Mouse (Mus musculus): ENCODE measurements at regions not wholly inside any gene's neighbourhood (a gene's known extent, or its start where the extent isn't known, plus 50 kb on each side); places are given as distances from the start of the nearest gene placed in this dataset.

DNA sequence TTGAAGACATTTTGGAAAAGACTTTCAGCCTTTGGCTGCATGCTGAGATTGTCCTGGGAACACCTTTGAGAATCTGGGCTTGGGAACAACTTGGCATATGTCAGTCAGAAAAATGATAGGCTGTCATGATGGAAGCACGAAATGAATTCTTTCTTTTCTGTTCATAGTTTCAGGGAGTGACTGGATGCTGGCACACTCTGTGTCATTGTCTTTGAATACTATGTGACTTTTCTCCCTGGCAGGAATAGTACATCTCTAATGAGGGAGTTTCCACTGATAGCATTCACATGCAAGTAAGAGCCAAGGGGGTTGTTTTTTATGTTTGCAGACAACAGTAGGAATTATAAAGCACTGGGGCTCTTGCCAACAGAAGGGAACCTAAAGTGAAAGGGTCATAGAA is 177.9 kb downstream of the Rassf9 start:
- H3K4me1 ChIP-seq, result no peaks in the 10 kb centered on the region
- H3K9ac ChIP-seq, result no peak overlapping the region
- H3K27ac ChIP-seq, result no peak overlapping the region
- H3K27me3 ChIP-seq, result no peaks in the 10 kb centered on the region
- no peaks in the 10 kb centered on the region for H3K36me3 ChIP-seq
- no peak for ATAC-seq (ENCODE audit: insufficient number of reproducible peaks, low FRiP score, low TSS enrichment, low read depth)
- no peak overlapping the region for H3K4me3 ChIP-seq
- WGBS, result 59% methylated on average over 1 of the region's 1 CpGs
- no peak overlapping the region for H3K4me2 ChIP-seq
- no peaks in the 10 kb centered on the region for H3K9me3 ChIP-seq

DNA sequence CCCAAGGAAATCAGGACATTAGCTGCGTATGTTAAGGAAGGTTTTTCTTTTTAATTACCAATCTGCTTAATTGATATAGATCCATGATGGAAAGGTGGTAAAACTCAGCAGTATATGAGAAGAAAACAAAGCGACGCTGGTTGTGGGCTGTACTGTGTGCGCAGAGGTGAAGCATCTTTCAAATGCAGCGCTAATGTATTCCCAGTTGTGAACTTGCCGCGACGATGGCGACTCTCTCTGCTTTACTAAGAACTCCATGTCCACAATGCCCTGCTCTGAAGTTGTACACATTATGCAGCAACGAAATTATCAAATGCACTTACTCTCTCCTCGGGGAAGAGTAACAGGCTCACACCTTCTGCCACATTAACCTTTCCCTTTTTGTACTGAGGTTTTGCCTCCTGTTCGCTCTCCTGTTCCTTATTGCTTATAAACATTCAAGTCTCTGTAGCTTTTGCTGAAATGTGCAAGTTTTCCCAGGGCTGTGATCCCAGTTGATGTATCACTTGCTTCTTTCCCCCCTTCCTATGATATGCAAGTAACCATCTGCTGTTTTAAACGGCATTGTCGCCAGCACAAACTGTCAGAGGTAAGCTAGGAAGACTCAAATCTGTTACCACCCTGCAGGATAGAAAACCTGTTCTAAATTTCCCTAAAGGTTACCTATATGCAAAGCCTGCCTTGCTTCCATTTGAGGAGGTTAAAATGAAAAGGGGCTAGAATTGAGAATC is 174.8 kb downstream of the Rassf9 start:
- H3K27me3 ChIP-seq, result no peaks in the 10 kb centered on the region
- H3K9me3 ChIP-seq, result no peaks in the 10 kb centered on the region
- no peak overlapping the region for H3K9ac ChIP-seq
- no peaks in the 10 kb centered on the region for H3K4me1 ChIP-seq
- no peak for ATAC-seq (ENCODE audit: insufficient number of reproducible peaks, low FRiP score, low TSS enrichment, low read depth)
- 73% methylated on average over 14 of the region's 14 CpGs for WGBS
- no peak overlapping the region for H3K4me2 ChIP-seq
- H3K36me3 ChIP-seq, result no peaks in the 10 kb centered on the region
- H3K27ac ChIP-seq, result no peak overlapping the region
- no peak overlapping the region for H3K4me3 ChIP-seq

DNA sequence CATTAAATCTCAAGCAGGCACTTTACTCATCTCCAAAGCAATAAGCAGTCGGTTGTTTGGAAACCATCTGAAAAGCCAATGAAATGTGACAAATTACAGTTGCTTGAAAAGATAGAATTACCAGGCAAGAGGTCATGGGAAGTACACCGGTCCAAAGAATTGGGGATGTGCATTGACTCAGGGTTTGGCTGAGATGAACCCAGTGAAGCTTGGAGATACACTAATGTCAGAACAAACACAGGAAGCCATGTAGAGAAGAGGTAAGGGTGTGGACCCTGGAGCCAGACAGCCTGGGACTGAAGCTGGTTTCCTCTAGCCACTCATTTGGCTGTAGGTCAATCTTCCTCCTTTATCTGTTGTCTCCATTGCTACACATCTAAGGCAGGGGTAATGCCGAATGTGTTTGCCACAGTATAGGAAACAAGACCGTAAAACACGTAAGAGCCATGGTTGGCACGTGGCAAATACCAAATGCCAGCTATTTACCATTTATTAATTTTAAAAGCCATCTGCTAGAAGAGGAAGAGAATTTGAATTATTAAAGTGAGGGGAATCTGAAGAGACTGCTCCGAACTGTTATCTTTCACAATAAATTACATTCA is 173.9 kb downstream of the Rassf9 start:
- no peak for ATAC-seq (ENCODE audit: insufficient number of reproducible peaks, low FRiP score, low TSS enrichment, low read depth)
- Histone ChIP-seq H3K27ac (no peak overlapping the region), H3K27me3 (no peaks in the 10 kb centered on the region), H3K4me1 (no peaks in the 10 kb centered on the region), H3K4me3 (no peak overlapping the region), H3K9ac (no peak overlapping the region), H3K4me2 (no peak overlapping the region), H3K9me3 (no peaks in the 10 kb centered on the region), H3K36me3 (no peaks in the 10 kb centered on the region)
- 70% methylated on average over 7 of the region's 7 CpGs for WGBS

DNA sequence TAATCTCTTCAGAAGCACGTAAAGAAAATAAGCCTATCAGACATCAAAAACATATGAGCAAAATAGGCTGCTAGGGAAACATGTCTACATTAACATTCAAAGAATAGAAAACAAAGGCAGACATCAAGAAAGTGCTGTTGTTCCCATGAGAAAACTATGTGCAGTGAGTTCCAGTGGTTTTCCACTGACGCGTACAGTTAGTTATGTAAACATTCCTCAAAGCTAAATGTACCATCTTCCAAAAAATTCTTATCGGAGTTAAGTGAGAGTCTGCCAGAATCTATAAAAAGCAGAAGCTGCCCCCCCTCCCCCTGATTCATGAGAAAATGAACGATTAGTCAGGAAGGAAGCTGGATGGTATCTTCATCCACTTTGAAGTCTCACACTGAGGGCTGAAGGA is 155.3 kb downstream of the Rassf9 start:
- Histone ChIP-seq H3K4me3 (no peak overlapping the region), H3K27me3 (no peaks in the 10 kb centered on the region), H3K9me3 (no peaks in the 10 kb centered on the region), H3K36me3 (no peaks in the 10 kb centered on the region), H3K9ac (no peak overlapping the region), H3K4me1 (no peaks in the 10 kb centered on the region), H3K27ac (no peak overlapping the region), H3K4me2 (no peak overlapping the region)
- no peak for ATAC-seq (ENCODE audit: insufficient number of reproducible peaks, low FRiP score, low TSS enrichment, low read depth)
- WGBS, result 50% methylated on average over 5 of the region's 5 CpGs

DNA sequence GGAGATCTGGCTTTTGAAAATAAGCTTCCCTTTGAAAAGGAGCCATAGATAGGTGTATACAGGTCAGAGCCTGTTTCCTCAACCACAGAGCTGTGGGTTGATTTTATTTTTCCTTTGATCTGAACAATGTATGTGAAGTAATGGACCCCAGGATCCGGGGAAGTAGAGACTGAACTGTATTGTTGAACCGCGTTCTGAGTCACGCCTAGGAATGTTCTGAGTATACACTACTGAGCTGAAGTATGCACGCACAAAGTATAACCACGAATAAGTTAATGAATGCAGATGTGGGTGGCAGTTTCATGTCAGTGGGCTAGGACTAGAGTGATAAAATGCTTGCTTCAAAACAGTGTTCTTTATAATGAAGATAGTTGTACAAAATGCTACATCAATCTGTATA is 147.7 kb downstream of the Rassf9 start:
- Histone ChIP-seq H3K27me3 (no peaks in the 10 kb centered on the region), H3K36me3 (no peaks in the 10 kb centered on the region), H3K4me3 (no peak overlapping the region), H3K4me2 (no peak overlapping the region), H3K4me1 (no peaks in the 10 kb centered on the region), H3K27ac (no peak overlapping the region), H3K9me3 (no peaks in the 10 kb centered on the region), H3K9ac (no peak overlapping the region)
- 46% methylated on average over 6 of the region's 6 CpGs for WGBS
- no peak for ATAC-seq (ENCODE audit: insufficient number of reproducible peaks, low FRiP score, low TSS enrichment, low read depth)

DNA sequence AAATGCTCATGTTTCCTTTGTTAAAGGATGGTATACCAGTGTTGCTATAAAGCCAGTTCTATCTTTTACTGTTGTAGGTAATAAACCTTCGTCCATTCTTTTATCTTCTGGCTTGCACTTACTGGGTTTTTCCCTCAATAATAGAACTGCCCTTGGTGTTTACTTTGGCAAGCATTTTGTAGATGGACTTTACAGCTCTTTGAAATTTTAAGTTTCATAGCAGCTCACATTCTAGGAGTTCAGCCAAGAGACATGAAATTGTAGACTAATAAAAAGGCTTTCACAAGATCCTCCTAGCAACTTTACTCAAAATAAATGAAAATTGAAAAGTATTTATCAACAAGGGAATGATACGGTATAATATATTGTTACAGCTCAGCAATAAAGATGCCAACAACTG is 124.5 kb downstream of the Rassf9 start:
- H3K4me3 ChIP-seq, result no peak overlapping the region
- H3K36me3 ChIP-seq, result no peaks in the 10 kb centered on the region
- WGBS, result 52% methylated on average over 2 of the region's 2 CpGs
- H3K4me1 ChIP-seq, result no peaks in the 10 kb centered on the region
- H3K27me3 ChIP-seq, result no peaks in the 10 kb centered on the region
- no peak for ATAC-seq (ENCODE audit: insufficient number of reproducible peaks, low FRiP score, low TSS enrichment, low read depth)
- no peaks in the 10 kb centered on the region for H3K9me3 ChIP-seq
- no peak overlapping the region for H3K27ac ChIP-seq
- H3K4me2 ChIP-seq, result no peak overlapping the region
- H3K9ac ChIP-seq, result no peak overlapping the region

DNA sequence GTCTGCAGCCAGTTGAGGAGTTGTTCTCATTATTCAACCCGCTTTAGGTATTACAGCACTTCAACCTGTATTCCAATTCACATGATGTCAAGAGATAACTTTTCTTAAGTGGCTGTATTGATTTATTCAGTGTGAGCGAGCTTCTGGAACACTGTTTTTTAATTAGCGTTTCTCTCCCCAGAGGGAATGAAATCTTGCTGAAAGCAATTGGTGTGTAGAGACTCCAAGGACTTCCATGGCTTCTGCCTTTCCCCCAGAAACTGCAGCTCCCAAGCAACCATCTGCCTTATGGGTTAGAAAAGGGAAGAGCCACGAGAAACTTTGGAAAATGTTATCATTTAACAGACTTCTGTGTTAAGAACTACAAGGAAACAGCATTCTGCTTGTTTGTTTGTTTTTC is 121.4 kb downstream of the Rassf9 start:
- Histone ChIP-seq H3K4me1 (no peaks in the 10 kb centered on the region), H3K27me3 (no peaks in the 10 kb centered on the region), H3K36me3 (no peaks in the 10 kb centered on the region), H3K9ac (no peak overlapping the region), H3K9me3 (no peaks in the 10 kb centered on the region), H3K27ac (no peak overlapping the region), H3K4me3 (no peak overlapping the region), H3K4me2 (no peak overlapping the region)
- no peak for ATAC-seq (ENCODE audit: insufficient number of reproducible peaks, low FRiP score, low TSS enrichment, low read depth)
- 82% methylated on average over 4 of the region's 4 CpGs for whole genome bisulfite sequencing

DNA sequence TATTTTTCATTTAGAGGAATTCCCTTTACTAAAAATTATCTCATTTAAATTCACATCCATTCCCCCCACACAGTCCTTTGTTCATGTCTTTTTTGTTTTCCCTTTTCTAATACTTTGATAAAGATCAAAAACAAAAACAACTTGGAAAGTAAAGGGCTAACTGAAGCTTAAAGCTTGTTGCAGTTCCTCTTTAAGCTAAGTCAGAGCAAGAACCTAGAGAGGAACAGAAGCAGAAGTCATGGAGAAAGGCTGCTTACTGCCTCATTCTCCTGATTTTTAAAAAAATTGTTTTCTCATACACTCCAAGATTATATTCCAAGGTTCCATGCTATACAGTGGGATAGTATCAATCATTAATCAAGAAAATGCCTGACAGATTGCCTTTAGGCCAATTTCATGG is 116.6 kb downstream of the Rassf9 start:
- Histone ChIP-seq H3K9me3 (no peaks in the 10 kb centered on the region), H3K27ac (no peak overlapping the region), H3K4me3 (no peak overlapping the region), H3K27me3 (no peaks in the 10 kb centered on the region), H3K9ac (no peak overlapping the region), H3K4me2 (no peak overlapping the region), H3K4me1 (no peaks in the 10 kb centered on the region), H3K36me3 (no peaks in the 10 kb centered on the region)
- ATAC-seq (ENCODE audit: insufficient number of reproducible peaks, low FRiP score, low TSS enrichment, low read depth), result no peak

DNA sequence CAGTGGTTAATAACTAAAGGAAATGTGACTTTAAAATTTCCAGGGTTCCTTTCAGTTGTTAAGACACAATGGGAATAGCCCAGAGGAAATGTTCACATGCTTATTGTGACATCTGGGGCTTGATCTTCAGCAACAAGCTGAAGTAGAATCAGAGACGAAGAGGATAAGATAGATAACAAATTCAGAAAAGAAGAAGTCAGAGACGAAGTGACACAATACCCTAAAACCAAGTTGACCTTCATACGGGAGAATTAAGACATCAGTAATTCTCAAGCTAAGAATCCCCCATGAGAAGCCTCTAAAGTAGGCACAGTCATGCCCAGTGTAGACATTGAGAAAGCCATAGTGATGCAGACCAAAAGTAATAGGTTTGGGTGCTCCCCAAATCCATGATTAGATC is 111.9 kb downstream of the Rassf9 start:
- no peak for ATAC-seq (ENCODE audit: insufficient number of reproducible peaks, low FRiP score, low TSS enrichment, low read depth)
- no peaks in the 10 kb centered on the region for H3K4me1 ChIP-seq
- no peak overlapping the region for H3K9ac ChIP-seq
- no peak overlapping the region for H3K27ac ChIP-seq
- H3K9me3 ChIP-seq, result no peaks in the 10 kb centered on the region
- H3K4me2 ChIP-seq, result no peak overlapping the region
- H3K36me3 ChIP-seq, result no peaks in the 10 kb centered on the region
- no peak overlapping the region for H3K4me3 ChIP-seq
- 86% methylated on average over 3 of the region's 3 CpGs for WGBS
- no peaks in the 10 kb centered on the region for H3K27me3 ChIP-seq

DNA sequence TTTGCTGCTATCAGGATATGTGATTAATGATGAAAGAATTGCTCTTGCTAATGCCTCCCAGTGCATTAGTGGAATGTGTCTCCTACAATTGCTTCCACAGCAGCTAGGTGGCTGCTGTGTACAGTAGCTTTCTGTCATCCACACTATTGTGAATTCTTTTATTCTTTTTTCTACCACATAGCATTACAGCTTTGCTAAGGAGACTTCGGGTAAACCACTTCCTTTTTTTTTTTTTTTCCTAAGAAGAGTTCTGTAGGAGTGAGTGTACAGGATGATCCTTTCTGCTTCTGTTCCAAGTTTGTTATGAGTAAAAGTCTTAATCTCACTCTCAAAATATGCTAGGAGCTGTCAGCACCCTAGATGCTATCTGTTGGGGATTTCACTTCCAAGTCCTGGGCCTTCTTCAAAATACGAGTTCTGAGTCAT is 110.6 kb downstream of the Rassf9 start:
- Histone ChIP-seq H3K4me1 (no peaks in the 10 kb centered on the region), H3K27me3 (no peaks in the 10 kb centered on the region), H3K4me3 (no peak overlapping the region), H3K9me3 (no peaks in the 10 kb centered on the region), H3K4me2 (no peak overlapping the region), H3K27ac (no peak overlapping the region), H3K36me3 (no peaks in the 10 kb centered on the region), H3K9ac (no peak overlapping the region)
- 46% methylated on average over 2 of the region's 2 CpGs for WGBS
- ATAC-seq (ENCODE audit: insufficient number of reproducible peaks, low FRiP score, low TSS enrichment, low read depth), result no peak

DNA sequence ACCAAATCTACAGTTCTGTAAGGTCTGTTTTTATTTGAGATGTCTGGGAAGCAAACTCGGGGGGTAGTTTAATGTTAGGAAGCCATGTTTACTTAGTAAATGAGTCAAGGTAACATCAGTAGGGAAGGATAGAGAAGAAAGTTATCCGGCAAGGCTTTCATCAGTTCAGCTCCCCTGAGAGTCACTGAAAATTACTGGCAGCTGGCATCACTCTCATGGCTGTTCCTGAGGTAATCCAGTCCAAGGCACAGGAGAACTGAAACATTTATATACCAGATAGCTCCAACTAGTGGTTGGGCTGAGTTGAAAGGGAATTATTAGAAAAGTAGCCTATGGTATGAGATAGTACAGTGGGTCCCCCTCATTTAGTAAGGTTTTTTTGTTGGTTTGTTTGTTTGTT is 106.7 kb downstream of the Rassf9 start:
- Histone ChIP-seq H3K9ac (no peak overlapping the region), H3K36me3 (no peaks in the 10 kb centered on the region), H3K4me1 (no peaks in the 10 kb centered on the region), H3K4me3 (no peak overlapping the region), H3K27me3 (no peaks in the 10 kb centered on the region), H3K4me2 (no peak overlapping the region), H3K9me3 (no peaks in the 10 kb centered on the region), H3K27ac (no peak overlapping the region)
- ATAC-seq (ENCODE audit: insufficient number of reproducible peaks, low FRiP score, low TSS enrichment, low read depth), result no peak
- WGBS, result 61% methylated on average over 2 of the region's 2 CpGs

DNA sequence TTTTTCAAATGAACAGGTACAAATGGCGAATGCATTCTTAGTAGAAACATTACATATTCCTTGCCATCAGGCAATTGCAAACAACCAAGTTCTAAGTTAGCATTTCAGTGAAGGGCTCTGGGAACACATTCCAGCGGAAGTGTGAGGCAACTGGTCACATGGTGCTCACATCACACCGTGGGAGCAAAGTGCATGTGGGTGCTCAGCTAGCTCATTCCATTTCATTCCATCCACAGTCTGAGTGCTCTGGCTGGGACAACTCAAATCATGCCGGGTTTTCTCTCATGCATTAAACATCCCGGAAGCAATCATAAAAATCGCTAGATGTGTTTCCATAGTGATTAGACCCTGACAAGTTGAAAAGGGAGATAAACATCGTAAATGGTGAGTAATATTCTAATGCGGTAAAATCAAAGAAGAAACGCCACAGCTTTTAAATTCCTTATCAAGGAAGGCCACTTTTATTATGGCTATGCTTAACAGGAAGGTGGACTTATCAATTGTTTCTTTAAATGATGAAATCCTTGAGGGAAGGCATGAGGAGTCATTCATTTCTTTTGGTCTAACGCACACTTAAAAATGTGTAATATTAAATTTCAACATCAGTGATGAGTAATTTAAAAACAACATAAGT is 104.1 kb downstream of the Rassf9 start:
- Histone ChIP-seq H3K4me1 (no peaks in the 10 kb centered on the region), H3K4me3 (no peak overlapping the region), H3K36me3 (no peaks in the 10 kb centered on the region), H3K27ac (no peak overlapping the region), H3K27me3 (no peaks in the 10 kb centered on the region), H3K9me3 (no peaks in the 10 kb centered on the region), H3K4me2 (no peak overlapping the region), H3K9ac (no peak overlapping the region)
- WGBS, result 82% methylated on average over 10 of the region's 10 CpGs
- ATAC-seq (ENCODE audit: insufficient number of reproducible peaks, low FRiP score, low TSS enrichment, low read depth), result no peak

Measured in limb, embryonic 15.5 days (tissue).